Mouse (Mus musculus): ENCODE measurements at regions not wholly inside any gene's neighbourhood (a gene's known extent, or its start where the extent isn't known, plus 50 kb on each side); places are given as distances from the start of the nearest gene placed in this dataset.

GRCm38 (mm10) chr9:61151901-61152337, 220.2 kb upstream of the Tle3 start:
- TF ChIP-seq CTCF (IDR thresholded peaks at IDR 0.05; ENCODE audit: low read depth, low read length) (no peak), GATA2 (IDR thresholded peaks at IDR 0.05; ENCODE audit: borderline replicate concordance, low read depth, low read length) (no peak)
